Mouse (Mus musculus) stomach, embryonic 16.5 days (tissue): ENCODE results near the gene Mtif3. TPM values are rescaled to one million over a fixed set of nuclear protein-coding genes. Genes with fewer than 3 reads are reported as not detected.
A peak's percentile ranks its signal among the peaks of the same experiment; 100 is the strongest.

Source experiments
- ATAC-seq: fragments of 200-750 bp; cut with Nextera tagmentation; 2 replicates; pipeline ENCODE4 v1.8.0; 2017; ENCODE audit warnings: moderate number of reproducible peaks, moderate TSS enrichment; ENCODE audit not compliant: insufficient read depth, low FRiP score
- H3K27ac ChIP-seq: fragments of 300-500 bp; sonication (generic); 2 replicates; pipeline ENCODE4 v1.5.1; 2014; ENCODE audit warnings: low read length
- H3K27me3 ChIP-seq: fragments of 300-500 bp; sonication (generic); 2 replicates; pipeline ENCODE4 v1.6.1; 2014; ENCODE audit warnings: low read length, control low read depth, mixed read lengths; ENCODE audit not compliant: control insufficient read depth, insufficient read depth
- H3K36me3 ChIP-seq: fragments of 300-500 bp; sonication (generic); 2 replicates; pipeline ENCODE4 v1.6.1; 2014; ENCODE audit warnings: low read length; ENCODE audit not compliant: control insufficient read depth, insufficient read depth
- H3K4me1 ChIP-seq: fragments of 300-500 bp; sonication (generic); 2 replicates; pipeline ENCODE4 v1.6.1; 2014; ENCODE audit warnings: low read length, control low read depth, mixed read lengths; ENCODE audit not compliant: control insufficient read depth, insufficient read depth
- H3K4me2 ChIP-seq: fragments of 300-500 bp; sonication (generic); 2 replicates; pipeline ENCODE4 v1.6.1; 2014; ENCODE audit warnings: low read depth, low read length, mixed read lengths
- H3K4me3 ChIP-seq: fragments of 300-500 bp; sonication (generic); replicated peaks from 2 replicates; pipeline ENCODE4 v1.5.1; 2014; ENCODE audit warnings: mild to moderate bottlenecking, low read length
- H3K9ac ChIP-seq: fragments of 300-500 bp; sonication (generic); 2 replicates; pipeline ENCODE4 v1.6.1; 2014; ENCODE audit warnings: low read length
- H3K9me3 ChIP-seq: fragments of 300-500 bp; sonication (generic); replicated peaks from 2 replicates; pipeline ENCODE4 v1.6.1; 2016; ENCODE audit warnings: low read length, control low read depth; ENCODE audit not compliant: control insufficient read depth
- WGBS: fragments of 180-500 bp; shearing (Covaris S2); extraction: QIAGEN DNeasy Blood & Tissue Kit; methylation state at CpG from one replicate; pipeline ENCODE4 v1.1.7; 2014; 5-methylcytosine and 5-hydroxymethylcytosine counted together
- polyA plus RNA-seq: library from polyadenylated mRNA; unstranded; fragments of >200 nt; fragmentation: Nextera tagmentation; extraction: Ambion mirVana; gene quantifications from 2 replicates; pipeline ENCODE4 v1.2.1, GENCODE M21; 2015

Gene Mtif3
- polyA plus RNA-seq, 1 experiment from 2014 or later, result 24.3 TPM

GRCm38 (mm10) chr5:146987588-146987987 lies 24.0 kb upstream of the Mtif3 start:
- Histone ChIP-seq H3K27ac (no peak overlapping the region), H3K9ac (no peak overlapping the region), H3K36me3 (no peaks in the 10 kb centered on the region), H3K27me3 (peaks cover 5% of the 10 kb centered on the region; the same call in 1 of the 2 replicates), H3K4me1 (no peaks in the 10 kb centered on the region), H3K9me3 (no peaks in the 10 kb centered on the region), H3K4me2 (no peak overlapping the region), H3K4me3 (no peak overlapping the region)
- 69% methylated on average over 10 of the region's 10 CpGs for WGBS
- no peak for ATAC-seq

- 66% methylated on average over 21 of the region's 21 CpGs for WGBS
- no peak for ATAC-seq
- no peak overlapping the region for H3K4me3 ChIP-seq
- no peak overlapping the region for H3K27ac ChIP-seq
- H3K36me3 ChIP-seq, result no peaks in the 10 kb centered on the region
- no peak overlapping the region for H3K4me2 ChIP-seq
- no peaks in the 10 kb centered on the region for H3K9me3 ChIP-seq
- 0 out of 2 replicates have a peak overlapping the region, but pooled peaks have one; percentile 9 for H3K9ac ChIP-seq
- peaks cover 5% of the 10 kb centered on the region; the same call in 1 of the 2 replicates for H3K27me3 ChIP-seq
- H3K4me1 ChIP-seq, result no peaks in the 10 kb centered on the region
Measured at GRCm38 (mm10) chr5:146985725-146986433, 22.3 kb upstream of the Mtif3 start.

GRCm38 (mm10) chr5:146983216-146983615 lies 19.6 kb upstream of the Mtif3 start:
- no peak overlapping the region for H3K4me3 ChIP-seq
- H3K27ac ChIP-seq, result no peak overlapping the region
- ATAC-seq, result 0 out of 2 replicates have a peak, but pooled peaks have one; percentile 31
- H3K9ac ChIP-seq, result no peak overlapping the region
- H3K4me2 ChIP-seq, result no peak overlapping the region
- no peaks in the 10 kb centered on the region for H3K4me1 ChIP-seq
- no peaks in the 10 kb centered on the region for H3K36me3 ChIP-seq
- H3K27me3 ChIP-seq, result peaks cover 5% of the 10 kb centered on the region; the same call in 1 of the 2 replicates
- no peaks in the 10 kb centered on the region for H3K9me3 ChIP-seq
- WGBS, result 6% methylated on average over 8 of the region's 8 CpGs

GRCm38 (mm10) chr5:146981376-146981775 lies 17.8 kb upstream of the Mtif3 start:
- WGBS, result 84% methylated on average over 6 of the region's 6 CpGs
- Histone ChIP-seq H3K4me2 (no peak overlapping the region), H3K4me3 (no peak overlapping the region), H3K27me3 (peaks cover 5% of the 10 kb centered on the region; the same call in 1 of the 2 replicates), H3K9me3 (no peaks in the 10 kb centered on the region), H3K36me3 (no peaks in the 10 kb centered on the region), H3K4me1 (no peaks in the 10 kb centered on the region), H3K9ac (no peak overlapping the region), H3K27ac (no peak overlapping the region)
- no peak for ATAC-seq

- no peaks in the 10 kb centered on the region for H3K9me3 ChIP-seq
- no peaks in the 10 kb centered on the region for H3K27me3 ChIP-seq
- no peak overlapping the region for H3K4me3 ChIP-seq
- no peak for ATAC-seq
- 15% methylated on average over 13 of the region's 13 CpGs for WGBS
- peak overlapping the region; percentile 20; the same call in 1 of the 2 replicates for H3K4me2 ChIP-seq
- H3K9ac ChIP-seq, result 0 out of 2 replicates have a peak overlapping the region, but pooled peaks have one; percentile 13
- H3K36me3 ChIP-seq, result no peaks in the 10 kb centered on the region
- no peaks in the 10 kb centered on the region for H3K4me1 ChIP-seq
- H3K27ac ChIP-seq, result peak overlapping the region; percentile 64
Measured at GRCm38 (mm10) chr5:146974781-146975123, 11.2 kb upstream of the Mtif3 start.

- Histone ChIP-seq H3K4me3 (no peak overlapping the region), H3K9me3 (no peaks in the 10 kb centered on the region), H3K4me1 (no peaks in the 10 kb centered on the region), H3K27me3 (no peaks in the 10 kb centered on the region), H3K36me3 (no peaks in the 10 kb centered on the region), H3K4me2 (peak overlapping the region; percentile 20; the same call in 1 of the 2 replicates), H3K9ac (no peak overlapping the region), H3K27ac (peak overlapping the region; percentile 20; the same call in 1 of the 2 replicates)
- ATAC-seq, result no peak
- 60% methylated on average over 25 of the region's 25 CpGs for WGBS
Measured at GRCm38 (mm10) chr5:146973858-146974780, 10.5 kb upstream of the Mtif3 start.

GRCm38 (mm10) chr5:146973353-146973752 lies 9.8 kb upstream of the Mtif3 start:
- no peaks in the 10 kb centered on the region for H3K36me3 ChIP-seq
- ATAC-seq, result no peak
- no peaks in the 10 kb centered on the region for H3K4me1 ChIP-seq
- no peak overlapping the region for H3K4me3 ChIP-seq
- no peak overlapping the region for H3K4me2 ChIP-seq
- H3K27me3 ChIP-seq, result no peaks in the 10 kb centered on the region
- H3K27ac ChIP-seq, result no peak overlapping the region
- 86% methylated on average over 9 of the region's 9 CpGs for WGBS
- H3K9me3 ChIP-seq, result no peaks in the 10 kb centered on the region
- H3K9ac ChIP-seq, result no peak overlapping the region

- no peak overlapping the region for H3K9ac ChIP-seq
- H3K27ac ChIP-seq, result no peak overlapping the region; the same call in 1 of the 2 replicates
- no peak overlapping the region for H3K4me3 ChIP-seq
- no peaks in the 10 kb centered on the region for H3K4me1 ChIP-seq
- H3K4me2 ChIP-seq, result no peak overlapping the region
- H3K9me3 ChIP-seq, result no peaks in the 10 kb centered on the region
- ATAC-seq, result no peak
- 54% methylated on average over 10 of the region's 10 CpGs for WGBS
- H3K36me3 ChIP-seq, result no peaks in the 10 kb centered on the region
- H3K27me3 ChIP-seq, result no peaks in the 10 kb centered on the region
Measured at GRCm38 (mm10) chr5:146971776-146972561, 8.4 kb upstream of the Mtif3 start.
